Mouse (Mus musculus) small intestine, adult 2 months (tissue): Measurements from ENCODE around the gene Sec22b. TPM values are rescaled to one million over a fixed set of nuclear protein-coding genes. Genes with fewer than 3 reads are reported as not detected.

Experiments
- H3K27ac ChIP-seq: fragments of 200-500 bp; 2 replicates; pipeline ENCODE4 v1.5.1; 2012; ENCODE audit warnings: low read depth, low read length, control low read depth, inconsistent platforms; ENCODE audit not compliant: insufficient read depth
- H3K27me3 ChIP-seq: fragments of 200-500 bp; 2 replicates; pipeline ENCODE4 v1.6.1; 2012; ENCODE audit warnings: mild to moderate bottlenecking, moderate library complexity, low read length, inconsistent platforms; ENCODE audit not compliant: control insufficient read depth, insufficient read depth
- H3K36me3 ChIP-seq: fragments of 200-500 bp; 2 replicates; pipeline ENCODE4 v1.6.1; 2012; ENCODE audit warnings: mild to moderate bottlenecking, low read length, control low read depth, inconsistent platforms; ENCODE audit not compliant: control insufficient read depth, insufficient read depth
- H3K4me1 ChIP-seq: fragments of 200-500 bp; 2 replicates; pipeline ENCODE4 v1.6.1; 2012; ENCODE audit warnings: low read length, inconsistent platforms, mixed read lengths; ENCODE audit not compliant: control insufficient read depth, insufficient read depth, insufficient read length
- H3K4me3 ChIP-seq: fragments of 200-500 bp; 2 replicates; pipeline ENCODE4 v1.5.1; 2012; ENCODE audit warnings: low read depth, mild to moderate bottlenecking, control low read depth, inconsistent platforms, low read length, moderate library complexity
- CTCF ChIP-seq: fragments of 200-500 bp; IDR thresholded peaks from 2 replicates; pipeline ENCODE4 v1.5.1; 2012; ENCODE audit warnings: low read depth, mild to moderate bottlenecking, control low read depth, inconsistent platforms, low read length, moderate library complexity, mixed read lengths; ENCODE audit not compliant: insufficient replicate concordance, insufficient read length; ENCODE audit errors: extremely low read depth
- POLR2A ChIP-seq: fragments of 200-500 bp; IDR thresholded peaks from 2 replicates; pipeline ENCODE4 v1.6.1; 2012; ENCODE audit warnings: low read depth, mild to moderate bottlenecking, control low read depth, inconsistent platforms, low read length, moderate library complexity
- WGBS: fragments of 180-500 bp; shearing (Covaris S2); methylation state at CpG from one replicate; pipeline ENCODE4 v1.1.7; 2018; 5-methylcytosine and 5-hydroxymethylcytosine counted together
- polyA plus RNA-seq: library from polyadenylated mRNA; depleted of rRNA; stranded (reverse); fragments of >200 nt; gene quantifications from 2 replicates; pipeline ENCODE4 v1.2.3, GENCODE M21; 2012; rRNA removed

Gene Sec22b
- 28.5 and 40.0 TPM in 2 replicates for polyA plus RNA-seq

GRCm38 (mm10) chr3:97900516-97901490 is at the start of gene Sec22b:
TSS of gene Sec22b (plus strand) at chr3:97901190.
- Histone ChIP-seq H3K36me3 (no peaks in the 10 kb centered on the region), H3K27me3 (no peaks in the 10 kb centered on the region), H3K27ac (peak within 1 kb of the TSS; percentile 77), H3K4me1 (peaks cover 4% of the 10 kb centered on the region; the same call in 1 of the 2 replicates), H3K4me3 (peak within 1 kb of the TSS; percentile 79)
- WGBS = 3% methylated on average over 41 of the region's 41 CpGs
- TF ChIP-seq POLR2A = peak; percentile 89
- TF ChIP-seq CTCF = no peak

GRCm38 (mm10) chr3:97851803-97852202 is 49.2 kb upstream of the Sec22b start:
- H3K4me1 ChIP-seq = no peaks in the 10 kb centered on the region
- TF ChIP-seq CTCF (no peak), POLR2A (no peak)
- no peaks in the 10 kb centered on the region for H3K36me3 ChIP-seq
- no peak overlapping the region for H3K27ac ChIP-seq
- peaks cover 2% of the 10 kb centered on the region; the same call in 1 of the 2 replicates for H3K27me3 ChIP-seq
- 93% methylated on average over 2 of the region's 2 CpGs for WGBS
- no peak overlapping the region for H3K4me3 ChIP-seq

- TF ChIP-seq POLR2A (no peak), CTCF (no peak)
- Histone ChIP-seq H3K27ac (no peak overlapping the region), H3K27me3 (peaks cover 2% of the 10 kb centered on the region; the same call in 1 of the 2 replicates), H3K36me3 (no peaks in the 10 kb centered on the region), H3K4me3 (no peak overlapping the region), H3K4me1 (no peaks in the 10 kb centered on the region)
- WGBS = 85% methylated on average over 9 of the region's 9 CpGs
Observed at GRCm38 (mm10) chr3:97854575-97855384, 46.2 kb upstream of the Sec22b start.

- no peaks in the 10 kb centered on the region for H3K36me3 ChIP-seq
- WGBS = 53% methylated on average over 1 of the region's 1 CpGs
- no peaks in the 10 kb centered on the region for H3K4me1 ChIP-seq
- H3K27me3 ChIP-seq = no peaks in the 10 kb centered on the region
- H3K27ac ChIP-seq = no peak overlapping the region
- TF ChIP-seq POLR2A (no peak), CTCF (no peak)
- no peak overlapping the region for H3K4me3 ChIP-seq
Observed at GRCm38 (mm10) chr3:97859400-97859799, 41.6 kb upstream of the Sec22b start.

DNA sequence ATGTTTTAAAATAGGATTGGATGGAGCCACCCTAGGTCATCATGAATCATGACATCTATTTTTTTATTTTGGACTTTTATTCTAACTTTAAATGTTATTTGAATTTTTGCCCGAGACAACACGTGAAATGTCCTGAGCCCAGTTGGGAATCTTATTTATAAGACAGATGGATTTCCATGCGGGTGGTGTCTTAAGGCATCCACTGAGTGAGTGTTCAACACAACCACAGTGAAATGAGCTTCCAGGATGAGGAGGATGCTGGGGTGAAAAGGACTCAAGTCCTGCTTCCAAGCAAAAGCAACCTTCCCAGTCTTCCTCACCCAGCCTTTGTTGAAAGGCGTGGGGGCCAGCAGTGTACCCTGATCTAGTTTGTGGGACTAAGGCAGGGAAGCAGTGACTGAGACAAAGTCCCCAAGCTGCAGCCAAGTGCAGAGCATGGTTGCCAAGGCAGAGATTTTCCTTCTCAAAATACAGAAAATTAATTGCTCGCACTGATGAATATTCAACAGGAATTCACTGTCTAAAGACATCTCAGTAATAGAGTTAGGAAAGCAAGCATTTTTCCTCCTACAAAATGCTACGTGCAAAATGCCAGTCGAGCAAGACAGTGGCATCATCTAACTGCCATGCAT is 40.1 kb upstream of the Sec22b start:
- Histone ChIP-seq H3K27me3 (no peaks in the 10 kb centered on the region), H3K36me3 (no peaks in the 10 kb centered on the region), H3K27ac (no peak overlapping the region), H3K4me1 (no peaks in the 10 kb centered on the region), H3K4me3 (no peak overlapping the region)
- TF ChIP-seq CTCF (no peak), POLR2A (no peak)
- 94% methylated on average over 7 of the region's 7 CpGs for WGBS

DNA sequence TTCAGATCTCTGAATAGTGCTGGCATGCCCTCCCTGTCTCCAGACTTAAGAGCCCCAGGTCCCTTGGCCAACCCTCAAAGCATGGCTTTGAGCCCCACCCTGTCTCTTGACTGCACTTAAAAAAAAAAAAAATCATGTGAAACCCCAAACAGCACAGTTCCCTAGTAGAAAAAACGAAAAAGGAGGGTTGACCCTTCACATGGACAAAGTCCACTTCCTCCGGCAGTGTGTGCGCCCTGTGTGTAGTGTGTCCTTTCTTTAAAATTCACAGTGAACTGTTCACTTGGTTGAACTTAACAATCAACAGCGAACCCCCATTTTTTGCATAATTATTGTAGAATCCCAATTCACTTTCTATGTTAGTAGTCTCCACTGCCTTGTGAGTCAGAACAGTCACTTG is 34.3 kb upstream of the Sec22b start:
- H3K4me3 ChIP-seq = no peak overlapping the region
- no peaks in the 10 kb centered on the region for H3K36me3 ChIP-seq
- H3K27ac ChIP-seq = no peak overlapping the region
- WGBS = 42% methylated on average over 4 of the region's 4 CpGs
- H3K27me3 ChIP-seq = peaks cover 2% of the 10 kb centered on the region; the same call in 1 of the 2 replicates
- H3K4me1 ChIP-seq = no peaks in the 10 kb centered on the region
- TF ChIP-seq POLR2A = no peak
- TF ChIP-seq CTCF = no peak
